Mouse (Mus musculus) forebrain, embryonic 14.5 days (tissue): Measurements from ENCODE around the gene Crym. TPM values are rescaled to one million over a fixed set of nuclear protein-coding genes. Genes with fewer than 3 reads are reported as not detected.

Source experiments
- ATAC-seq: fragments of 200-750 bp; cut with Nextera tagmentation; 2 replicates; pipeline ENCODE4 v1.8.0; 2017; ENCODE audit warnings: mild to moderate bottlenecking, moderate library complexity
- DNase-seq: peaks from one replicate; pipeline ENCODE4 v3.0.0-alpha.2; 2015; ENCODE audit warnings: low spot score
- H3K27ac ChIP-seq: fragments of 300-500 bp; sonication (generic); 2 replicates; pipeline ENCODE4 v1.5.1; 2014; ENCODE audit warnings: low read depth, mild to moderate bottlenecking, control low read depth, low read length, moderate library complexity
- H3K27me3 ChIP-seq: fragments of 300-500 bp; sonication (generic); replicated peaks from 2 replicates; pipeline ENCODE4 v1.6.1; 2014; ENCODE audit warnings: low read length, control low read depth, mixed read lengths; ENCODE audit not compliant: control insufficient read depth, insufficient read depth
- H3K36me3 ChIP-seq: fragments of 300-500 bp; sonication (generic); 2 replicates; pipeline ENCODE4 v1.6.1; 2014; ENCODE audit warnings: low read length, control low read depth; ENCODE audit not compliant: control insufficient read depth, insufficient read depth
- H3K4me1 ChIP-seq: fragments of 300-500 bp; sonication (generic); 2 replicates; pipeline ENCODE4 v1.6.1; 2014; ENCODE audit warnings: antibody characterized with exemption, low read length, control low read depth; ENCODE audit not compliant: control insufficient read depth, insufficient read depth
- H3K4me2 ChIP-seq: fragments of 300-500 bp; sonication (generic); 2 replicates; pipeline ENCODE4 v1.6.1; 2014; ENCODE audit warnings: mild to moderate bottlenecking, control low read depth, low read length
- H3K4me3 ChIP-seq: fragments of 300-500 bp; sonication (generic); 2 replicates; pipeline ENCODE4 v1.5.1; 2014; ENCODE audit warnings: low read depth, low read length, control low read depth
- H3K9ac ChIP-seq: fragments of 300-500 bp; sonication (generic); 2 replicates; pipeline ENCODE4 v1.6.1; 2014; ENCODE audit warnings: mild to moderate bottlenecking, low read length, control low read depth, moderate library complexity
- H3K9me3 ChIP-seq: fragments of 300-500 bp; sonication (generic); replicated peaks from 2 replicates; pipeline ENCODE4 v1.6.1; 2016; ENCODE audit warnings: low read length, control low read depth, mixed read lengths; ENCODE audit not compliant: control insufficient read depth
- WGBS: fragments of 180-500 bp; shearing (Covaris S2); extraction: QIAGEN DNeasy Blood & Tissue Kit; methylation state at CpG from one replicate; pipeline ENCODE4 v1.1.7; 2014; 5-methylcytosine and 5-hydroxymethylcytosine counted together
- polyA plus RNA-seq: library from polyadenylated mRNA; unstranded; fragments of >200 nt; fragmentation: Nextera tagmentation; extraction: Ambion mirVana; gene quantifications from 2 replicates; pipeline ENCODE4 v1.2.1, GENCODE M21; 2014

The Crym gene
- polyA plus RNA-seq, 1 experiment from 2014 or later = 31.2 TPM

GRCm38 (mm10) chr7:120190150-120190665 lies 11.7 kb downstream of the Crym start:
- H3K27ac ChIP-seq = 0 out of 2 replicates have a peak overlapping the region, but pooled peaks have one; percentile 44
- ATAC-seq = 0 out of 2 replicates have a peak, but pooled peaks have one; percentile 32
- no peaks in the 10 kb centered on the region for H3K27me3 ChIP-seq
- H3K4me2 ChIP-seq = no peak overlapping the region
- H3K4me3 ChIP-seq = no peak overlapping the region
- H3K36me3 ChIP-seq = no peaks in the 10 kb centered on the region
- H3K9ac ChIP-seq = no peak overlapping the region
- H3K4me1 ChIP-seq = peaks cover 3% of the 10 kb centered on the region; the same call in 1 of the 2 replicates
- H3K9me3 ChIP-seq = no peaks in the 10 kb centered on the region
- WGBS = 73% methylated on average over 8 of the region's 8 CpGs
- peak; percentile 22 for DNase-seq

- no peaks in the 10 kb centered on the region for H3K36me3 ChIP-seq
- no peaks in the 10 kb centered on the region for H3K9me3 ChIP-seq
- H3K27me3 ChIP-seq = no peaks in the 10 kb centered on the region
- ATAC-seq (no peak), DNase-seq (no peak)
- H3K4me1 ChIP-seq = peaks cover 3% of the 10 kb centered on the region; the same call in 1 of the 2 replicates
- 74% methylated on average over 8 of the region's 8 CpGs for WGBS
- no peak overlapping the region for H3K27ac ChIP-seq
- H3K4me2 ChIP-seq = no peak overlapping the region
- H3K4me3 ChIP-seq = no peak overlapping the region
- no peak overlapping the region for H3K9ac ChIP-seq
These were observed 12.4 kb downstream of the Crym start for GRCm38 (mm10) chr7:120189369-120190149.

GRCm38 (mm10) chr7:120188946-120189345 lies 13.0 kb downstream of the Crym start:
- H3K4me2 ChIP-seq = no peak overlapping the region
- no peak for DNase-seq
- no peaks in the 10 kb centered on the region for H3K27me3 ChIP-seq
- no peak overlapping the region for H3K9ac ChIP-seq
- no peak overlapping the region for H3K4me3 ChIP-seq
- peaks cover 3% of the 10 kb centered on the region; the same call in 1 of the 2 replicates for H3K4me1 ChIP-seq
- H3K36me3 ChIP-seq = no peaks in the 10 kb centered on the region
- 94% methylated on average over 5 of the region's 5 CpGs for WGBS
- no peak overlapping the region for H3K27ac ChIP-seq
- ATAC-seq = no peak
- H3K9me3 ChIP-seq = no peaks in the 10 kb centered on the region

- Histone ChIP-seq H3K36me3 (no peaks in the 10 kb centered on the region), H3K4me3 (no peak overlapping the region), H3K9ac (no peak overlapping the region), H3K4me2 (no peak overlapping the region), H3K27ac (no peak overlapping the region), H3K9me3 (no peaks in the 10 kb centered on the region), H3K27me3 (no peaks in the 10 kb centered on the region), H3K4me1 (no peaks in the 10 kb centered on the region)
- no peak for DNase-seq
- no peak for ATAC-seq
These were observed 19.0 kb downstream of the Crym start for GRCm38 (mm10) chr7:120182891-120183290.

- no peak overlapping the region for H3K4me2 ChIP-seq
- no peaks in the 10 kb centered on the region for H3K36me3 ChIP-seq
- no peak overlapping the region for H3K4me3 ChIP-seq
- H3K9ac ChIP-seq = no peak overlapping the region
- DNase-seq (peak; percentile 48), ATAC-seq (peak; percentile 48; the same call in 1 of the 2 replicates)
- H3K9me3 ChIP-seq = no peaks in the 10 kb centered on the region
- no peaks in the 10 kb centered on the region for H3K27me3 ChIP-seq
- H3K4me1 ChIP-seq = no peaks in the 10 kb centered on the region
- H3K27ac ChIP-seq = 0 out of 2 replicates have a peak overlapping the region, but pooled peaks have one; percentile 15
- 89% methylated on average over 4 of the region's 4 CpGs for WGBS
These were observed 20.3 kb downstream of the Crym start for GRCm38 (mm10) chr7:120181401-120182230.

GRCm38 (mm10) chr7:120180547-120180946 lies 21.4 kb downstream of the Crym start:
- ATAC-seq (no peak), DNase-seq (no peak)
- WGBS = 89% methylated on average over 5 of the region's 5 CpGs
- H3K4me1 ChIP-seq = no peaks in the 10 kb centered on the region
- H3K4me3 ChIP-seq = no peak overlapping the region
- no peak overlapping the region for H3K4me2 ChIP-seq
- no peaks in the 10 kb centered on the region for H3K27me3 ChIP-seq
- H3K27ac ChIP-seq = no peak overlapping the region
- H3K36me3 ChIP-seq = no peaks in the 10 kb centered on the region
- no peaks in the 10 kb centered on the region for H3K9me3 ChIP-seq
- H3K9ac ChIP-seq = no peak overlapping the region

- no peaks in the 10 kb centered on the region for H3K9me3 ChIP-seq
- H3K36me3 ChIP-seq = no peaks in the 10 kb centered on the region
- H3K27ac ChIP-seq = no peak overlapping the region
- WGBS = 12% methylated on average over 2 of the region's 2 CpGs
- no peaks in the 10 kb centered on the region for H3K4me1 ChIP-seq
- H3K4me2 ChIP-seq = no peak overlapping the region
- DNase-seq (peak; percentile 61), ATAC-seq (no peak; the same call in 1 of the 2 replicates)
- no peak overlapping the region for H3K9ac ChIP-seq
- no peaks in the 10 kb centered on the region for H3K27me3 ChIP-seq
- no peak overlapping the region for H3K4me3 ChIP-seq
These were observed 23.0 kb downstream of the Crym start for GRCm38 (mm10) chr7:120178935-120179334.

- 86% methylated on average over 3 of the region's 3 CpGs for WGBS
- no peaks in the 10 kb centered on the region for H3K4me1 ChIP-seq
- H3K36me3 ChIP-seq = no peaks in the 10 kb centered on the region
- H3K27ac ChIP-seq = no peak overlapping the region
- H3K4me3 ChIP-seq = no peak overlapping the region
- ATAC-seq = no peak
- H3K9ac ChIP-seq = no peak overlapping the region
- H3K27me3 ChIP-seq = no peaks in the 10 kb centered on the region
- H3K4me2 ChIP-seq = no peak overlapping the region
- H3K9me3 ChIP-seq = no peaks in the 10 kb centered on the region
- no peak for DNase-seq
These were observed 24.3 kb downstream of the Crym start for GRCm38 (mm10) chr7:120177611-120178010.
